Mouse (Mus musculus): ENCODE data around the gene Tnik.

- no peak for TF ChIP-seq FLI1 (IDR thresholded peaks at IDR 0.05; ENCODE audit: low read length)
- no peak for TF ChIP-seq GATA1 (IDR thresholded peaks at IDR 0.05; ENCODE audit: borderline replicate concordance, low read length)
These were observed 122.4 kb downstream of the Tnik start for GRCm38 (mm10) chr3:28385199-28385975.
